Mouse (Mus musculus) cerebellum, adult 18-20 months (tissue): ENCODE measurements around the gene Olfr1284.
"Not testable (repeated sequence)": the region's sequence is repeated elsewhere in the genome, so short reads cannot be mapped to it uniquely, and the experiment has no call there.

Source experiments
- DNase-seq, 2 experiments: peaks; one replicate each; pipeline ENCODE4 v3.0.0; 2021

Gene Olfr1284

GRCm38 (mm10) chr2:111375222-111375621 is at the start of gene Olfr1284:
Olfr1284 (plus strand) TSS chr2:111375522.
- no peak for DNase-seq

DNA sequence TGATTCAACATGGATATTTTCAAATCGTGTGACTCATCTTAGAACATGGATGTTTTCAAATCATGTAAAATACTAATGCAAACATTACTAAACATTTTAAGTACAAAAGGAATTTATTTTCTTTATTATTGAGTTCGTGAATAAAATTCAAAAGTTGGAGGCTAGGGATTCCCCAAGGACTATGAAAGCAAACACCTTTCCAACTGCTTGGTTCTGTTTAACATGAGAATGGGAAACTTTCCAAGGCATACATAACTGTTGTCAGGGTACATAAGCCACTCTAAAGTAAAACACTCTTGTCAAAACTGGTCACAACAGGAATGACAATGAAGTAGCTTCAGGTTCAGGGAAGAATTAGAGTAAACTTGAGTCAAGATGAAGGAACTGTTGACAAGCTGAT is 49.1 kb upstream of the Olfr1284 start, which contains the start of gene Olfr1281:
Gene Olfr1281 (plus strand): TSS at position 301 of the 400 bp plus-strand sequence.
- DNase-seq = no peak

DNA sequence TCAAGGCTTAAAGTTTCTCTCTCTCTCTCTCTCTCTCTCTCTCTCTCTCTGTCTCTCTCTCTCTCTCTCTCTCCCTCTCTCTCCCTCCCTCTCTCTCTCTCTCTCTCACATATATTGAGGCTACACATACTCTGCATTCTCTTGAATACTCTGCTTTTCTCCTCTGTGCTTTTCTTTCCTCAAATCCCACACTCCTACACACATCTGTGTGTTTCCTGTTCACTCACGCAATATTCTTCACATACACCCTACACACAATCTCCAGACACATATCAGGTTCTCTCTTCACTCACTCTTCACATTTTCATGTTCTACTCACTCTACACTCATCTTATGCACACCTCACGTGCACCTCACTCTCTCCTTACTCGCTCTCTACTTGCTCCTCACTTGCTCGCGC is 41.6 kb upstream of the Olfr1284 start:
- not testable (repeated sequence) for DNase-seq

DNA sequence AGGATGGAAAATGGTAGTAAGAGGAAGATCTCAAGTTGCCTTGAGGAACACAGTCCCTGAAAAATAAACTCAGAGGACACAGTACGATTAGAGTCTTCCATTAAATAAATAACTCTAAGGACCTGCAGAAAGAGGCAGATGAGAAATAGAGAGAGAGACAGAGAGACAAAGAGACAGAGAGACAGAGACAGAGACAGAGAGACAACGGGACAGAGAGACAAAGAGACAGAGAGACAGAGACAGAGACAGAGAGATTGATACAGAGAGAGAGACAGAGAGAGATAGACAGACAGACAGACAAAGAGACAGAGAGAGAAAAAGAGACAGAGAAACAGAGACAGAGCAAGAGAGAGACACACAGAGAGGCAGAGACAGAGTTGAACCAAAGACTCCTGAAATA is 39.3 kb upstream of the Olfr1284 start, which contains the start of gene Olfr1282:
Gene Olfr1282 (minus strand): TSS at position 101 of the 400 bp plus-strand sequence.
- no peak for DNase-seq

DNA sequence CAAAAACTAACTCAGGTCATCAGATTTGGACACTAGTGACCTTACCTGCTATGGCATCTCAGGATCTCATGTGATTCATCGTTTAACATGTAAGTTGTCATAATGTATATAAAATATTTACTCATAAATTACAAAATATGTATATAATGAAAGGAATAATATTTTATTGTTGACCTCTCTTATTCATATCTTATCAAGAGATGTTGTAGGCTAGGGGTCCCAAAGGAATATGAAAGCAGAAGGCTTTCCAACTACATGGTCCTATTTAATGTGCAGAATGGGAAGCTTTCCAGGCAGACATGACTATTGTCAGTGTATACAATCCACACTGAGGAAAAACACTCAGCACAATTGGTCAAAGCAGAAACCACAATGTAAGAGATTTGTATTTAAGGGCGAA is 8.8 kb upstream of the Olfr1284 start, which contains the start of gene Olfr1283:
Gene Olfr1283 (plus strand): TSS at position 301 of the 400 bp plus-strand sequence.
- DNase-seq = no peak

DNA sequence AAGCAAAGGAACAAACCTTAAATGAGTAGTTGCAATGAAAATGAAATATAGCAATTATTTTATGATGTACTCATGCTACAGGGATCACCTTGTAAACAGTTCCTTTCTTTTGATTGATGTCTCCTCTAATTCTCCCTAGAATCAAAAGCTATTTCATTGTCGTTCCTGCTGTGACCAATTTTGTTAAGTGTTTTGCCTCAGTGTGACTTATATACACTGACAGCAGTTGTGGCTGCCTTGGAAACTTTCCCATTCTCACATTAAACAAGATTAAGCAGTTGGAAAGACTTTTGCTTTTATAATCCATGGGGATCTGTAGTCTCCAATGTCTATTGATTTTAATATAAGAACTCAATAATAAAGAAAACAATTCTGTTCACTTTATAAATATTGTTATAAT is 47.6 kb downstream of the Olfr1284 start, which contains the start of gene Olfr1286:
Gene Olfr1286 (minus strand): TSS at position 185 of the 400 bp plus-strand sequence.
- no peak for DNase-seq
